Mouse (Mus musculus) urinary bladder, adult 18-20 months (tissue): ENCODE measurements at regions not wholly inside any gene's neighbourhood (a gene's known extent, or its start where the extent isn't known, plus 50 kb on each side); places are given as distances from the start of the nearest gene placed in this dataset.

Experiments used
- DNase-seq, 2 experiments: peaks; one replicate each; pipeline ENCODE4 v3.0.0; 2022; ENCODE audit warnings: low spot score in 2 of 2, mixed read lengths in 2 of 2

DNA sequence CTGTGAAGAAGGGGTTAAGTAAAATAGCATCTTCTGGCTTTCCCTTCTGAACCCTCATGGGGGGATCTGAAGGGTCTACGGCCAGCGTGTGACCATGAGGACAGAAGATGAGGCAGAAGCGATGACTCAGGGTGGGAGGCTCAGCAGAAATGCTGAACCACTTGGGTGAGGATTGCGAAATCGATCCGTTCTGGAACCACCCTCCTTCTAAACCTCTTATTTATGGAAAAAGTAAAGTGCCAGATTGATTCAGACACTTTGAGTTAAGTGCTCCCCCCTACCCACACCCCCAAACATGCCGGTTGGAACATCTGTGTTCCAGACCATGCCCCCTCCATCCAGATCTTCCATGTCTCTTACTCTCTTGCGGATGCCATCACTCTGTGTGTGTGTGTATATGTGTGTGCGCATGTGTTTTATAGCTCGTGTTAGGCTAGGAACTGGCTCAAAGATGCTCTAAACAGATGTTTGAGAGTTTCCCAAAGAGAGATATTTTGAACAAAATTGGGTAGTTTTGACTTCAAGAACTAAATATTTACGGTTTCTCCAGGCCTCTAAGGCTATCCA lies 190.2 kb upstream of the Prickle1 start:
- DNase-seq, result peak in 1 of 2 experiments; percentile 16

GRCm38 (mm10) chr15:93783736-93784135 lies 188.0 kb upstream of the Prickle1 start:
- DNase-seq, result no peak

DNA sequence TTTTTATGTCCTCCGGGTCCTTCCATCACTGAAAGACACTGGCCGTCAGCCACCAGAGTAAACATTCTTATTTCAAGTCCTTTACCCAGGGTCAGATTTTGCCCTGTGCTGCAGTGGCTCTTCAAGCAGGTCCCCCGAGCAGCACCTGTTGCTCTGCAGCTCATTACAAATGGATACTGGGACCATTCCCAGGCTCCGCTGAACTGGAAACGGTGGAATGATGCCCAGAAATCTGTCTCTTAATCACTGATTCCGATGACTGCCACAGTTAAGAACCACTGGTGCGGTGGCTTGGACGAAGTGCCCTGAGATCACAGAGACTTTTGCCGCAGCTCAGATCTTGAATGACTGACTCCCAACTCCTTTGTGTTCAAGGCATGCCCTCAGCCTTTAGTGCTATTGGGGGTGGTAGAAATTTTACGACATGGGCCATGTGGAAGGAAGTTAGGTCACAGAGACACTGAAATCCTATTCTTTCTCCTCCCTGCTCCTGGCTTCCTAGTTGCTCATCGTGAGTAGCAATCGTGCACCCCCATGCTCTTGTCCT lies 179.6 kb upstream of the Prickle1 start:
- DNase-seq, result no peak

DNA sequence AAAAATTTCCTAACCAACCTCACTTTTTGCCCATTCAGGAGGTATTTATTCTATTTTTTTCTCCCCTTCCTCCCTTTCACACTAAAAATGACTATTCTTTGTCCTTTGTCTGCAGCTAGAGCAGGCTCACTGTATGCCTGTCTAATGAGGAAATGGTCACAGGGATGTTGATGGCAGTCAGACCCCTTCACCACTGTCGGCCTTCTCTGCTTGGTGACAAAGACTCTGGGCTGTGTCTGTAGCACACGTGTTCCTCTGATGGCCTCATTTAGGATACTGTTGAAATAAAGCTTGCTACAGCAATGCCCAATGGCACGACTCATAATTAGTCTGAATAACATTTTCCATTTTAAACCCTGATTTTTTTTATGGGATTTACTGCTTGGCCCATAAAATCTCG lies 178.6 kb upstream of the Prickle1 start:
- DNase-seq, result no peak

DNA sequence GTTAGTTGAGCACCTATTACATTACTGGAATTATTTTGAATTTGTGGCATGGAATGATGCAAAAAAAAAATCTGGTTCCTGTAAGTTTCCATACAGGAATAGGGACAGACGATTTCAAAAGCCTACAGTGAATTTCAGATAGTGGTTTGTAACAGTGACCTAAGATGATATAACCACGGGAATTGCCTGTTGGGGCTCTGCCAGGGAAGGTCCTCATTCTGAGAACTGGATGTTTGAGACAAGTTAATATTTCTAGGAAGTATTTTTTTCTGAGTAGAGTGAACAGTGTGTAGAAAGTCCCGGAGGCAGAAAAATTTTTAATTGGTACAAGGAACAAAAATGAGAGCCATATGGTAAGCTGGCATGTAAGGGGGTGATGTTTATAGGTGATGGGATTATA lies 171.3 kb upstream of the Prickle1 start:
- no peak for DNase-seq

GRCm38 (mm10) chr15:93763047-93763446 lies 167.4 kb upstream of the Prickle1 start:
- no peak for DNase-seq

- DNase-seq, result peak in 1 of 2 experiments; percentile 28
Measured at GRCm38 (mm10) chr15:93758204-93758836, 162.6 kb upstream of the Prickle1 start.

DNA sequence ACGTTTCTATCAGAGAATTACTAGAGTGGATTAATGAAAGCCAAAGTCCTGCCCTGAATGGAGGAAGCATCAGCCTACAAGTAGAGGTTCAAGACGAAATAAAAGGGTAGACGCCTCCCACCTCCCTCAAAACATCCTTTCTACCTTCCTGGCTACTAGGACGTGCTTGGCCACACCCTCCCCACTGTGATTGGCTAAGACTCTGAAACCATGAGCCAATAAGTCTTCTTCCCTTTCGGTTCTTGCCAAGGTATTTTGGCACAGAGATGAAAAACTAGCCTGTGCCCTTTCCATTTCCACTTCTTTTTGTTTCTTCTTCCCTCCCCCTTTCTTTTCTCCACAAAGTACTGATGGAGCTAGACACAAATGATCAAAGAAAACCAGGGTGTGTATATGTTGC lies 160.3 kb upstream of the Prickle1 start:
- no peak for DNase-seq

- DNase-seq, result no peak
Measured at GRCm38 (mm10) chr15:93751817-93752216, 156.1 kb upstream of the Prickle1 start.

DNA sequence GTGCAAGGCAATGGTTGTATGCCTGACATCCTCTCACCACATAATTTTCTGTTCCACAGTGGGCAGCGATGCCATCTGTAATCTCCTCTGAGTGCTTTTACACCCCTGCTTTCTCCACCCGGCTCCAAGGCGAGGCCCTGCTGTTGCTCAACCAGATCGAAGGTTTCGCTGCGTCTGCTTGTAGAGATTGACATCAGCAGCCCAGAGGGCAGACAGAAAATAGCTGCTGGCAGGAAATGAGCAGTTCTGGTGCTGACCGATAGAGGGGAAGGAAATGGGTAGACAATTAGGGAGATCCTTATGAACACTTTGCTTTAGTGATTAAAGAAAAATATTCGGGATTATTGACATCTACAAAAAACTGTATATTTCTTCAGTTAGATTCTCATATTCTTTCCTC lies 155.3 kb upstream of the Prickle1 start:
- DNase-seq, result peak; percentile 13 to 45

GRCm38 (mm10) chr15:93744191-93744945 lies 148.7 kb upstream of the Prickle1 start:
- no peak for DNase-seq

GRCm38 (mm10) chr15:93733731-93734510 lies 138.2 kb upstream of the Prickle1 start:
- DNase-seq, result peak in 1 of 2 experiments; percentile 62

GRCm38 (mm10) chr15:93732825-93733224 lies 137.1 kb upstream of the Prickle1 start:
- DNase-seq, result no peak

DNA sequence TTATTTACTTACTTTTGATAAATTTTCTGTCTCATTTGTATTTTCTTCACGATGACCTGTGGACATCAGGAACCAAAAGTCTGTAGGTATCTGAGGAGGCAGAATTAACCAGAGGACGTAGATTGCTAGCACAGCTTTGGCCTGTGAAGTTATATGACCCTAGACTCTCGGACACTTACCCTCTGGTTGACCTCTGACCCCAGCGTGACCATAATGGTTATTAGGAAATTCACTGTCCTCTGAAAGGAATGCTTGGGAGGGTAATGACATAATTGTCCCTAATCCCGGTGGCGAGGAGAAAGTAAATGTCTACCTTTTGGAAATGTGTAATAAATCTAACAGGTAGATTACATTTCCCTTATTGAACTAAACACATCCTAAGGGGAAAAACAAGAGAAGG lies 135.5 kb upstream of the Prickle1 start:
- DNase-seq, result no peak

DNA sequence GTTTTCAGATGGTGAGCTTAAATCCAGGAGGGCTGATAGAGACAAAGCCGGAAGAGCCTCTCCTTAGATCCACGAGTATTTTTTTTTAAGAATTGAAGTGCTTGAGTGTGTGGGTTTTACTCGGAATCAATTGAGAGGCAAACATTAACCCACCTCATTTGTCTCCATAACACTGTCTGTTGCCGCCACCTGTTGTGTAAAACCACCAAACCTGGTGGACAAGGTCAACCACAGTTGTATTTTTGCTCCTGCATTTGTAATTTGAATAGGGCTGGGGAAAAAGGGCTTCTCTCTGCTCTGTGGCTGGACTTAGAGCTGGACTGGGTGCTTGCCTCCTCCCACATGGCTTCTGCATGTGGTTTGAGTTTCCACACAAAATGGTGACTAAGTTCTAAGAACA lies 119.8 kb upstream of the Prickle1 start:
- no peak for DNase-seq

DNA sequence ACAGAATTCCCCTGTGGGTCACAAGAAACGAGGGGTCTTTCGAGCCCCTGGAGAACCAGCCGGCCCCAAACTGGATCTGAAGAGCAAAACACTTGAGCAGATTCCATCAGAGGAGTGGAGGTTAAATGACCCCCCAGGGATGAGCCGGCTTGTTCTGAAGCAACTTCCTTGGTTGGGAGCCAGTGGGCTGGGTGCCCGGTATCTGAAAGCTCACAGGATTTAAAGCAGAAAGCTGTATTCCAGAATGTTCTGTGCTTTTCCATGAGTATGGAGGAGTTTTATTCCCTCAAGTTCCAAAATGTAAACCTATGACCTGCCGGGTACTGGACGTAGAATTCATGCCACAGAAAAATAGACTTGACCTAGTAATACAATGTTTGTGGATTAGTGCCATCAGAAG lies 117.7 kb upstream of the Prickle1 start:
- peak in 1 of 2 experiments; percentile 75 for DNase-seq

DNA sequence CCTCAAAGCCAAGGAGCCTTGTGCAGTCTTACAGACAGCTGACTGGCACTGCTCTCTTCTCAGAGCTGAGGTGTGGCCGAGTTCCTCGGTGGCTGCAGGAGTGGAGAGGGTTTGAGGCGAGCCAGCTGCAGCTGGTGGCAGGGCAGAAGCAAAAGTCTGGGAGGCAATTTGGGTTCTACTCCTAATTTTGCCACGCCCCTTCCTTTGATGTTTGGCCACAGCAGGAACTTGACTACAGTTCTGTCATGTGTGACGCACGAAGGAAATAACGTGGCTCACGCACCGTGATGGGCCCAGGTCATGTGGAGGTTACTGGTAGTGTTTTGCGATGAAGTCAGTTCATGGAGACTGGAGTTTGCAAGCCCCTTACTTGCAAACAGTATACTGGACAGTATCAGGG lies 116.9 kb upstream of the Prickle1 start:
- no peak for DNase-seq

- DNase-seq, result no peak
Measured at GRCm38 (mm10) chr15:93711150-93711784, 115.6 kb upstream of the Prickle1 start.

DNA sequence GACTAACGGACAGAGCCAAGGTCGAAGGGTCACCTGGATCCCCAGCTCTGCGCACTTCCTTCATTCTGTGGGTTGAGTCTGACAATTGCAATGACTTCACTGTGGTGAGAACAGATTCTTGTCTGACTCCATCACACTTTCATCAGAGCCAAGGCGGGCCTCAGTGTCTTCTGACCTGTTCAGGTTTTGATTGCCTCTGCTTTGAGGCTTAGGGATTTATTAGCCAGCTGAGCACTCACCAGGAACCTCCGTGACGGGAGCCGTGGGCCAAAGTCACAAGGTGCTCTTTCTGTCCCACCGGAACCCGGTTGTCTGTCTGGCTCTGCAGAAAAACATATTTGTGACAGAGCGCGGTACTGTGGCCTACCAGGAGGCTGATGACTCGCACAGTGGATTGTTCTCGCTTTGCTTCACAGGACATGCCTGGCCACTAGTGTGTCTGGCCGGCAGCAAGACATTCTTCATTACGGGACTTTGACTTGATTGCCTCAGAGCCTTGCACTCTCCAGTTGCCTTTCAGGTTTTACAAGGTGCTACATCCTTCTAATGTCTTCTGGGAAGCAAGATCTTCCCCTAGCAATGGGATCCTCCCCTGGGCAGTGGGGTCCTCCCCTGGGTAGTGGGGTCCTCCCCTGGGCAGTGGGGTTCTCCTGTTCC lies 114.9 kb upstream of the Prickle1 start:
- DNase-seq, result no peak

- DNase-seq, result no peak
Measured at GRCm38 (mm10) chr15:93706366-93706930, 110.8 kb upstream of the Prickle1 start.

DNA sequence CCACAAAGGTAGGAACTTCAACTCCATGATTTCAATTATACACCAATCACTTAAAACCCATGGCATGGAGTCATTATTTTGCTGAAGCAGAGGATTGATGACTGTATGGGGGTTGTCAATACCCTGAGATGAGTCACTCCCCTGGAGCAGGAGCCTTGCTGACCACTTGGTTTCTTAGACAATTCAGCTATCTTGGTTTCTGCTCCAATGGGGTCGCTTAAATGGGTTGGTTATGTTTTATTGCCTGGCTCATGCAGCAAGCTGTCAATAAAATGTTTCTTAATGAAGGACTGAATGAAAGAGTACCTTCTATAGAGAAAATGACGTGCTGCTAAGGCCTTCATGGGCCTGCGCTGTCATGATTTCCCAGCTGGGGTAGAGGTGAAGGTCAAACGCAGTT lies 110.0 kb upstream of the Prickle1 start:
- no peak for DNase-seq
